Mouse (Mus musculus): ENCODE measurements around the gene Nol3. TPM values are rescaled to one million over a fixed set of nuclear protein-coding genes. Genes with fewer than 3 reads are reported as not detected.

Gene Nol3
- total and polyA plus RNA-seq, 3 experiments = 0.63 to 0.89 TPM; not detected in 1

GRCm38 (mm10) chr8:105283074-105283473 lies 7.1 kb downstream of the Nol3 start:
- Histone ChIP-seq H3K4me3 (ENCODE audit: control insufficient read depth in 1 of 2, insufficient read depth in 1 of 2, low read depth in 2 of 2, low read length in 2 of 2) (no peak overlapping the region), H3K9me3 (replicated peaks; ENCODE audit: insufficient read depth, low read length) (no peaks in the 10 kb centered on the region), H3K79me2 (ENCODE audit: control insufficient read depth, insufficient read depth, low read length, poor library complexity) (peaks cover 3% of the 10 kb centered on the region), H3K9ac (ENCODE audit: control insufficient read depth, low read depth, low read length, poor library complexity, severe bottlenecking) (no peak overlapping the region), H3K27ac (ENCODE audit: control insufficient read depth, low read depth, low read length) (peak overlapping the region; percentile 68), H3K4me1 (ENCODE audit: control insufficient read depth in 1 of 2, insufficient read depth in 2 of 2, low read length in 2 of 2) (peaks cover 12 to 40% of the 10 kb centered on the region in 2 experiments), H3K27me3 (ENCODE audit: control insufficient read depth in 1 of 2, insufficient read depth in 2 of 2, low read length in 2 of 2) (no peaks in the 10 kb centered on the region), H3K36me3 (ENCODE audit: control insufficient read depth in 1 of 2, insufficient read depth in 2 of 2, low read length in 2 of 2) (peaks cover 0 to 26% of the 10 kb centered on the region in 2 experiments; a peak in 2 of 4 replicates)
- DNase-seq (ENCODE audit: low read depth, low spot score) = peak; percentile 41
- TF ChIP-seq E2F4 (IDR thresholded peaks at IDR 0.05; ENCODE audit: borderline replicate concordance, low read depth, low read length) (no peak), MAX (IDR thresholded peaks at IDR 0.05; ENCODE audit: low read length) (no peak), RAD21 (IDR thresholded peaks at IDR 0.05; ENCODE audit: low read depth, low read length) (peak; percentile 48), MYB (IDR thresholded peaks at IDR 0.05; ENCODE audit: low read depth, low read length) (no peak), CTCF (IDR thresholded peaks at IDR 0.05 in 2 of 3, conservative IDR thresholded peaks at IDR 0.05 in 1 of 3; ENCODE audit: control insufficient read depth in 1 of 3, insufficient read depth in 1 of 3, low read depth in 2 of 3, low read length in 3 of 3, poor library complexity in 1 of 3, severe bottlenecking in 1 of 3) (peak; percentile 24 to 69 (median 63); a peak in 5 of 6 replicates), GABPA (IDR thresholded peaks at IDR 0.05; ENCODE audit: low read depth, low read length) (no peak), TCF12 (IDR thresholded peaks at IDR 0.05; ENCODE audit: low read depth, low read length) (no peak), SMC3 (IDR thresholded peaks at IDR 0.05; ENCODE audit: low read depth, low read length) (peak; percentile 63), SIN3A (IDR thresholded peaks at IDR 0.05; ENCODE audit: low read length) (no peak)

GRCm38 (mm10) chr8:105285514-105285913 lies 9.6 kb downstream of the Nol3 start:
- Histone ChIP-seq H3K27me3 (ENCODE audit: control insufficient read depth in 1 of 2, insufficient read depth in 2 of 2, low read length in 2 of 2) (no peaks in the 10 kb centered on the region), H3K36me3 (ENCODE audit: control insufficient read depth in 1 of 2, insufficient read depth in 2 of 2, low read length in 2 of 2) (peaks cover 0 to 20% of the 10 kb centered on the region in 2 experiments; a peak in 2 of 4 replicates), H3K4me3 (ENCODE audit: control insufficient read depth in 1 of 2, insufficient read depth in 1 of 2, low read depth in 2 of 2, low read length in 2 of 2) (no peak overlapping the region), H3K4me1 (ENCODE audit: control insufficient read depth in 1 of 2, insufficient read depth in 2 of 2, low read length in 2 of 2) (peaks cover 8 to 32% of the 10 kb centered on the region in 2 experiments), H3K27ac (ENCODE audit: control insufficient read depth, low read depth, low read length) (no peak overlapping the region), H3K79me2 (ENCODE audit: control insufficient read depth, insufficient read depth, low read length, poor library complexity) (peaks cover 3% of the 10 kb centered on the region), H3K9me3 (replicated peaks; ENCODE audit: insufficient read depth, low read length) (no peaks in the 10 kb centered on the region), H3K9ac (ENCODE audit: control insufficient read depth, low read depth, low read length, poor library complexity, severe bottlenecking) (no peak overlapping the region)
- TF ChIP-seq MYC (IDR thresholded peaks at IDR 0.05; ENCODE audit: low read depth, low read length) (no peak), ETS1 (IDR thresholded peaks at IDR 0.05; ENCODE audit: low read depth, low read length) (no peak), HCFC1 (IDR thresholded peaks at IDR 0.05; ENCODE audit: low read depth, low read length) (no peak)
- DNase-seq (ENCODE audit: low read depth, low spot score) = no peak

DNA sequence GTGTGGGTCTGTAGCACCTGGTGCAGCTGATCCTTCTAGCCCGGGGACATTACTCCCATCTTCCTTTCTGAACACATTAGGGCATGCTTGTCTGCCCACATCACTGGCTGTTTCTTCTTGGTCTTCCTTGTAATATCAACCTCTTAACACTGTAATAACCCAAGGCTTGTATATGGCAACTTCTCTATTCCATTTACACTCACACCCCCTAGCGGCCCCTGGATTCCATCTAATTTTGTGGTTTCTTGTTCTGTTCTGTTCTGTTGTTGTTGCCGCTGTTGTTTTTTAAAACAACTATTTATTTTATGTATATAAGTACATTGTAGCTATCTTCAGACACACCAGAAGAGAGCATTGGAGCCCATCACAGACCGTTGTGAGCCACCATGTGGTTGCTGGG lies 11.0 kb downstream of the Nol3 start:
- Histone ChIP-seq H3K9me3 (replicated peaks; ENCODE audit: insufficient read depth, low read length) (no peaks in the 10 kb centered on the region), H3K27me3 (ENCODE audit: control insufficient read depth in 1 of 2, insufficient read depth in 2 of 2, low read length in 2 of 2) (no peaks in the 10 kb centered on the region), H3K27ac (ENCODE audit: control insufficient read depth, low read depth, low read length) (no peak overlapping the region), H3K9ac (ENCODE audit: control insufficient read depth, low read depth, low read length, poor library complexity, severe bottlenecking) (no peak overlapping the region), H3K4me3 (ENCODE audit: control insufficient read depth in 1 of 2, insufficient read depth in 1 of 2, low read depth in 2 of 2, low read length in 2 of 2) (no peak overlapping the region), H3K79me2 (ENCODE audit: control insufficient read depth, insufficient read depth, low read length, poor library complexity) (peaks cover 3% of the 10 kb centered on the region), H3K4me1 (ENCODE audit: control insufficient read depth in 1 of 2, insufficient read depth in 2 of 2, low read length in 2 of 2) (peaks cover 8 to 34% of the 10 kb centered on the region in 2 experiments), H3K36me3 (ENCODE audit: control insufficient read depth in 1 of 2, insufficient read depth in 2 of 2, low read length in 2 of 2) (peaks cover 0 to 18% of the 10 kb centered on the region in 2 experiments; a peak in 2 of 4 replicates)
- DNase-seq (ENCODE audit: low read depth, low spot score) = peak; percentile 59
- TF ChIP-seq TCF12 (IDR thresholded peaks at IDR 0.05; ENCODE audit: low read depth, low read length) = no peak
- no peak for TF ChIP-seq MYB (IDR thresholded peaks at IDR 0.05; ENCODE audit: low read depth, low read length)
- no peak for TF ChIP-seq ZNF384 (IDR thresholded peaks at IDR 0.05; ENCODE audit: low read depth, low read length)
- no peak for TF ChIP-seq JUND (IDR thresholded peaks at IDR 0.05; ENCODE audit: low read depth, low read length)
- no peak for TF ChIP-seq POLR2AphosphoS5 (IDR thresholded peaks at IDR 0.05; ENCODE audit: borderline replicate concordance, low read depth, low read length)
- TF ChIP-seq ZC3H11A (IDR thresholded peaks at IDR 0.05; ENCODE audit: low read depth, low read length) = peak; percentile 54
- TF ChIP-seq ETS1 (IDR thresholded peaks at IDR 0.05; ENCODE audit: low read depth, low read length) = no peak
- TF ChIP-seq ZKSCAN1 (IDR thresholded peaks at IDR 0.05; ENCODE audit: low read depth, low read length) = no peak
- peak; percentile 67 for TF ChIP-seq RAD21 (IDR thresholded peaks at IDR 0.05; ENCODE audit: low read depth, low read length)
- TF ChIP-seq HCFC1 (IDR thresholded peaks at IDR 0.05; ENCODE audit: low read depth, low read length) = no peak
- TF ChIP-seq CTCF (IDR thresholded peaks at IDR 0.05 in 2 of 3, conservative IDR thresholded peaks at IDR 0.05 in 1 of 3; ENCODE audit: control insufficient read depth in 1 of 3, insufficient read depth in 1 of 3, low read depth in 2 of 3, low read length in 3 of 3, poor library complexity in 1 of 3, severe bottlenecking in 1 of 3) = peak in 2 of 3 experiments; percentile 10 to 63; a peak in 2 of 6 replicates
- no peak for TF ChIP-seq USF2 (IDR thresholded peaks at IDR 0.05; ENCODE audit: borderline replicate concordance in 1 of 2, insufficient read depth in 1 of 2, low read depth in 1 of 2, low read length in 2 of 2)
- TF ChIP-seq EP300 (IDR thresholded peaks at IDR 0.05; ENCODE audit: low read depth in 1 of 2, low read length in 2 of 2) = no peak
- peak; percentile 42; the same call in 1 of the 2 replicates for TF ChIP-seq SMC3 (IDR thresholded peaks at IDR 0.05; ENCODE audit: low read depth, low read length)
- TF ChIP-seq MAX (IDR thresholded peaks at IDR 0.05; ENCODE audit: low read length) = no peak
- TF ChIP-seq BHLHE40 (IDR thresholded peaks at IDR 0.05; ENCODE audit: borderline replicate concordance, low read depth, low read length) = no peak
- TF ChIP-seq GATA1 (IDR thresholded peaks at IDR 0.05; ENCODE audit: low read depth, low read length) = no peak
- TF ChIP-seq POLR2AphosphoS2 (IDR thresholded peaks at IDR 0.05; ENCODE audit: low read length) = no peak
- TF ChIP-seq KAT2A (conservative IDR thresholded peaks at IDR 0.05; ENCODE audit: low read depth, low read length) = no peak
